Mouse (Mus musculus) layer of hippocampus, adult 11-12 months (tissue): Measurements from ENCODE around the gene Unc5b.
A peak's percentile ranks its signal among the peaks of the same experiment; 100 is the strongest.

Experiments used
- DNase-seq: peaks from one replicate; pipeline ENCODE4 v3.0.0; 2022; ENCODE audit warnings: low spot score

Unc5b gene

GRCm38 (mm10) chr10:60797682-60798422, 33.5 kb downstream of the Unc5b start:
- DNase-seq: no peak

GRCm38 (mm10) chr10:60796474-60796873, 34.9 kb downstream of the Unc5b start:
- DNase-seq: no peak

- DNase-seq: no peak
Observed at GRCm38 (mm10) chr10:60796028-60796427, 35.4 kb downstream of the Unc5b start.

GRCm38 (mm10) chr10:60794792-60795191, 36.6 kb downstream of the Unc5b start:
- no peak for DNase-seq

GRCm38 (mm10) chr10:60794374-60794773, 37.0 kb downstream of the Unc5b start:
- DNase-seq: no peak

- DNase-seq: no peak
Observed at GRCm38 (mm10) chr10:60792841-60793240, 38.5 kb downstream of the Unc5b start.

- DNase-seq: no peak
Observed at GRCm38 (mm10) chr10:60792365-60792764, 39.0 kb downstream of the Unc5b start.

- no peak for DNase-seq
Observed at GRCm38 (mm10) chr10:60790912-60791311, 40.5 kb downstream of the Unc5b start.

GRCm38 (mm10) chr10:60787303-60788074, 43.9 kb downstream of the Unc5b start:
- peak; percentile 25 for DNase-seq

GRCm38 (mm10) chr10:60783608-60784007, 47.8 kb downstream of the Unc5b start:
- no peak for DNase-seq

GRCm38 (mm10) chr10:60779628-60780027, 51.8 kb downstream of the Unc5b start:
- DNase-seq: peak; percentile 69

GRCm38 (mm10) chr10:60778542-60778941, 52.8 kb downstream of the Unc5b start:
- peak; percentile 43 for DNase-seq

GRCm38 (mm10) chr10:60775473-60775872, 55.9 kb downstream of the Unc5b start:
- DNase-seq: no peak

GRCm38 (mm10) chr10:60774616-60775015, 56.8 kb downstream of the Unc5b start:
- DNase-seq: no peak

- no peak for DNase-seq
Observed at GRCm38 (mm10) chr10:60770855-60771254, 60.5 kb downstream of the Unc5b start.

GRCm38 (mm10) chr10:60768614-60769013, 62.8 kb downstream of the Unc5b start:
- DNase-seq: no peak

GRCm38 (mm10) chr10:60767400-60767799, 64.0 kb downstream of the Unc5b start:
- no peak for DNase-seq

GRCm38 (mm10) chr10:60762126-60762525, 69.3 kb downstream of the Unc5b start:
- no peak for DNase-seq

- peak; percentile 97 for DNase-seq
Observed at GRCm38 (mm10) chr10:60760377-60760776, 71.0 kb downstream of the Unc5b start.

- DNase-seq: peak; percentile 76
Observed at GRCm38 (mm10) chr10:60756992-60757391, 74.4 kb downstream of the Unc5b start.

- no peak for DNase-seq
Observed at GRCm38 (mm10) chr10:60756146-60756545, 75.2 kb downstream of the Unc5b start.

GRCm38 (mm10) chr10:60753941-60754340, 77.4 kb downstream of the Unc5b start:
- DNase-seq: no peak

GRCm38 (mm10) chr10:60753261-60753660, 78.1 kb downstream of the Unc5b start:
- DNase-seq: peak; percentile 25
